Mouse (Mus musculus): Measurements from ENCODE around the gene Npat.
A peak's percentile ranks its signal among the peaks of the same experiment; 100 is the strongest.

Npat gene

DNA sequence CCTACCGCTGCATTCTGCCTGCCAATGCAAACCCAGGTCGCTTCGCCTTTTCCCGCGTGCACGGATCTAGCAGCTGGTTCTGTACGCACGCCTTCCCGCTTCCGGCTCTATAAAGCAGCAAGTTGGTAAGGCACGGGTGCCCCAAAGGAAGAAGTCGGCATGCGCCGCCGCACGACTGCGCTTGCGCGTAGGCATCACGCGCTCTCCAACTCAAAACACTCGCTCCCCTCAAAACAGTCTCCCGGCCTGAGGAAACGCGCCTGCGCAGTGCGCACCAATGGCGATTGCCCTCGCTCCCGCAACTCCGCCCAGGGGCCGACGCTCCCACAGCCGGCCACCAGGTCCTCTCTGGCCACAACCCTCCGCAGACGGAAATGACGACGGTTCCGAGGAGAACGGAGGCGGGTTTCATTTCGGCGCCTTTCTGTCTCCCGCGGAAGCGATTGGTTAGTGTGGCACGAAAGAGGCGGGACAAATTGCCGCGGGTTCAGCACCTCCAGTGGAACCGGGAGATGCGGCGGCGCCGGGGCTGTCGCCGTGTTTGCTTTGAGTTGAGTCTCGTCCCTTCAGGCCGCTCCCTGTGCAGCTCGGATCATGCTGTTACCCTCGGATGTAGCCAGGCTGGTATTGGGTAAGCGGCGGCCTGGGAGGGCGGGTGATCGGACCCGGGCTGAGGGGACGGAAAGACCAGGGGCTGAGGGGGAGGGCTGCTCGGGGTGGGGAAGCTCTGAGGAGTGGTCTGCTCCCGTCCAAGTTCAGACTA is at the start of gene Npat, which contains the start of gene Atm:
TSS of gene Npat (plus strand) at position 490 of the 763 bp plus-strand sequence.
TSS of gene Atm (minus strand) at position 183 of the 763 bp plus-strand sequence.
- DNase-seq (ENCODE audit: low spot score), result peak; percentile 94

DNA sequence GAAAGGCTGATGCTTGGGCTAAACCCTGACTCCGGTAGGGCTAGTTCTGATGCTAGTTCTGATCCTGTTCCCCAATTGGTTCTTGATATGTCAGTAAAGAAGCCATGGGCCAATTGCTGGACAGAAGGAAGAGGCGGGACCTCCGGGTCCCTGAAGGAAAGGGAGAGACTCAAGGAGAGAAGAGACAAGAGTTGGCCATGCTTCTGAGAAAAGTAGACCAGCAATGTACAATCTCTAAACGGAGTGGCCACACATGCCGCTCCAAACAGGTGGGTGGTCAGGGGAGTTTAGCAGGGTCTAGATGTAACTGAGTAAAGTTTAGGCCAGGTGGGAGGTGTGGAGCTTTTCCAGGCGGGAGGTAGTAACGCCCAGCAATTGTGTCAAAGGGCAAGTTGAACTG is 28.8 kb upstream of the Npat start:
- no peak for DNase-seq (ENCODE audit: low spot score)

DNA sequence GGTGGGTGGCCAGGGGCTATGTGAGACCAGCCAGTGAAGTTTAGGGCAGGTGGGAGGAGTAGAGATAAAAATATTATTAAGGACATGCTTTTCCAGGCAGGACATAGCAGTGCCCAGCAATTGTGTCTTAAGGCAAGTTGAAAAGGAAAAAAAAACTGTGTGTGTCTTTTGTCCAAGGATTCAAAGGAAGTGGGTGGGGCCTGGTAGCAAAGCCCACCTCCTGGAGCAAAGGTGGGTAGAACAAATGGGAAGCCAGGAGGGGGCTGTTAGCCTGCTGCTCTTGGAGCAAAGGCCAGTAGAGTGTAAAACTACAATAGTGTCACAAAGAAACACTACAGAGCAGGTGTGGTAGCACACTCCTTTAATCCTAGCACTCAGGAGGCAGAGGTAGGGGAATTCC is 22.8 kb upstream of the Npat start:
- DNase-seq (ENCODE audit: low spot score), result no peak

DNA sequence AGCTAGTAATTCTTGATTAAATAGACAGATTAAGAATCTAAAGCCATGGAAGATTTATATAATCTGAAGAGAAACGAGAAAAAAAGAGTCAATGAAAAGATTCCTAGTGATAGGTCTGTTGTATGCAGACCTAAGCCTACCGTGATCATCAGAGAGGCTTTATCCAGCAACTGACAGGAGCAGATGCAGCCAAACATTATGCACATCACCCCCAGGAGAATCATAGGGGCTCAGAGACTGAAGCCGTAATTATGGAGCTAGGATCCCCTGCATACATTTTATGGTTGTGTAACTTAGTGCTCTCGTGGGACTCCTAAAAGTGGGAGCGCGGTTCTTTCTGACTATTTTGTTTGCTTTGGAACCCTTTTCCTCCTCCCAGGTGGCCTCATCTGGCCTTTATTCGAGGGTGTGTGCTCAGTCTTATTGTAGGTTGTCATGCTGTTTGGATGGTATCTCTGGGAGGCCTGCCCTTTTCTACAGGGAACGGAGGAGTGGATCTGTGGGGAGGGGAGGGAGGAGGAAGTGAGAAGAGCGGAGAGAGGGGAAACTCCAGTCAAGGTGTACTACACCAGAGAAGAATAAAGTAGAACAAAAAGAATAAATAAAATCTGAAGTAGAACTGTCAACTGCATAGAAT is 19.4 kb upstream of the Npat start:
- DNase-seq (ENCODE audit: low spot score), result no peak

DNA sequence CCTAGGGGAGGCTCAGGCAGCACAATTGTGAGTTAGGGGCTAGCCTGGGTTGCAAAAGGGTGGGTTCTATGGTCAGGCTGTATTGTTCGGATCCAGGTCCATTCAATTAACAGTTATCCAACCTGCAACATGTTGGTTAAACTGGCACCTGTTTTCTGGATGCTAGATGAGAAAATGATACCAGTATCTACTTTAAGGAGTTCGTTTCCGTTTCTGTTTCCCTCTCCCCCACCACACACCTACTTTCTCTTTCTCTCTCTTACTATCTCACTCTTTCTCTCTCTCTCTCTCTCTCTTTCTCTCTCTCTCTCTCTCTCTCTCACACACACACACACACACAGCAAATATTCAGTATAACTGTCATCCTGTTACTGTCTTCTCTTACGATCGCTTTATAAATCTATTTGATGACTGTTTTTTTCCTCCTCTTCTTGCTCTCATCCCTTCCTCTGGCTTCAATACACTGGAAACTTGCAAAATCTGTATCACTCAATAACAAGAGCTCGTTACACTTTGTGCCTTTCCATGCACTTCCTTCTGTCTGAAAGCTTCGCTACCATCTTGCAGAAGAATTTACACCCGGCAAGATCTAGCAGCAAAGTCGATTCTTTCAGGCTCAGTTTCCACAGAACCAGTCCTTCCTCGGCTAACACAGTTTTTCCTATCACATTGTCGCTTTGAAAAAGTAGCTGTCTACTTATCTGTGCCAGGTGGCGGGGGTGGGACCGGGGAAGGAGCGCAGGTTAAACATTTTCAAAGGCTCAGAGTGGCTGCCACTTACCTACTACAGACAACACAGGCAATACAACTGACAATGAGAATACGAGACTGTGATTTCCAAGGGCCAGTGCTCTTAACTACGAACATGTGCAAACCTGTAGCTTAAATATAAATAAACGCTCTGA is 1.2 kb upstream of the Npat start:
- DNase-seq (ENCODE audit: low spot score), result no peak

DNA sequence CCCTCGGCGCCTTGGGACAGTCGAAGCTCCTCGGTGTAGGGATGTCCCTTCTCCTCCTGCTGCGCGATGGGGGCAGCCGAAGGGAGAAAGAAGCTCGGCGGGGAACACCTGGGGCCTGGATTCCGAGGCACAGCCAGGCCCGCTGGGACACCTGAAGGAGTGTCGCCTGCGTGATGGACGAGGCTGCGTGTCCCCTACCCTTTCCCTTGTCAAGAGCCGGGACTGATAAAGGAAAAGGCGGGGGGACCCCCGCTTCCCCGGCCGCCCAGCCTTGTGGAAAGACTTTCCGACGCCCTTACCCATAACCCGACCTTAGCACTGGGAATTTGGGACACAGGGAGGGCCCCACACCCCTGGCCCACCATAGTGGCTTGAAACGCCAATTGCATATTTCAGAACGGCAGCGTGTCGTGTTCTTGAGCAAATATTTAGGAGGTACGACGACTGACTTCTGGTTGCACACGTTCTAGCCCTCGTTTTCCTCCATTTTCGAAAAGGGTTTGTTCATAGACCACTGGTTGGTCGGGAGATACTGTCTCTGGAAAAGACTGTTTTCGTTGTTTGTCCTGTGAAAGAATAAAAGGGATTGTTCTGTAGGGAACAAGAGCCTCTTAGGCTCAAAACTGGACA is 604 bp downstream of the Npat start:
- DNase-seq (ENCODE audit: low spot score), result no peak

DNA sequence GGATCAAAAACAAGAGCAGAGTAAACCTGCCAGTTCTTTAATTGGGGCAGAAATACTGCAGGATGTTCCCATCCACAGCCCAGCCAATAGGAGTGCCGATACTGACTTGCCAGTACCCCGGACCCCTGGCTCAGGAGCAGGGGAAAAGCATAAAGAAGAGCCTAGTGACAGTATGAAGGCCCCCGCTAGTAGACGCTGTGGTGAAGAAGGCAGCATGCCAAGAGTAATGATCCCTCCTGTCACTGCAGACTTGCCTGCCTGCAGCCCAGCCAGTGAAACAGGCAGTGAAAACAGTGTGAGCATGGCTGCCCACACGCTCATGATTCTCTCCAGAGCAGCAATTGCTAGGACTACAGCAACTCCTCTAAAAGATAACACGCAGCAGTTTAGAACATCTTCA is 33.8 kb downstream of the Npat start:
- no peak for DNase-seq (ENCODE audit: low spot score)

DNA sequence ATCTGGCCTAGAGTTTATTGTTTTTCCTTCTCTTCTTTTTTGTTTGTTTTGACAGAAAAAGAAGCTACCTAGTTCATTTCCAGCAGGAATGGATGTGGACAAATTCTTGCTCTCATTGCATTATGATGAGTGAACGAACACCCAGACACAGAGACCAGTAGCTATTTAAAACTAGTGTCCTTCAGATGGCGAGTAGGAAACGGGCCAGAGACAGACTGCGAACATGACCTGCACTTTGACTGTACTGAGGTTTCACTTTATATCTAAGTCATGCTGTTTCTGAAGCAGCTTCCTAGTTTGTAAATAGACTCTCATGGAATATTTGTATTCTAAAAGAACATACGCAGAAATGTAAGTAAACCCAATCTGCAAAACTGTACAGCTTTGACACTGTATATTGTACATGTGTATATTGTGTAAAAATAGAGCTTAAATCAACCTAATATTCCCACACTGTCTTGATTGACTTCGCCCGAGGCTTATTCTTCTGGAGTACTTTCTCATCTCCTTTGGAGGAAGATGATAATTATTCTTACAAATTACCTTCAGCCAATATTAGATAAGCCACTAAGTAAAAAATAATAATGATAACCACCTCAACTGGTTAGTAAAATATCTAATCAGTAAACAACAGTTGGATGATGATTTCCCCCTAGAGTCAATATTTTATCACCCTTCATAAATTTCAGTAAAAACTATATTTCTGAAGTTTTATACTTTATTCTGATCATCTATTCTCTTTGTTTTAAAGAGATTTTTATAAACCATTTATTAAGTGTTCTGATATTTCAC is 35.9 kb downstream of the Npat start:
- no peak for DNase-seq (ENCODE audit: low spot score)

DNA sequence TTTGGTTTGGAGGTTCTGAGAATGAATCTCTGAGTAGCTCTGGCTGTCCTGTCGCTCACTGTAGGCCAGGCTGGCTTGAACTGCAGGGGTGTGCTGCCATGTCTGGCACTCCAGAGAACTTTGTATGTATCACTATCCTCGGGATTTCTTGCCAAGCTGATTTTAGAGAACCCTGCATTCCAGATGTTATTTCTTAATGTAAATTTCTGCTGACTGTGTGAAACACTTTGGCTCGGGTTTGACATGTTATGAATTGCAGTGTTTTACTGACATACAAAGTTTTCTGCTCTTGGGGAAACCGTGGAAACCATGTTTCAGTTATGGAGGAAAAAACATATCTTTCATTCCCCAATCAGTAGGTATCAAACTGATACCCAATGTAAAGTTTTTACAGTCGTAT is 38.9 kb downstream of the Npat start:
- no peak for DNase-seq (ENCODE audit: low spot score)

DNA sequence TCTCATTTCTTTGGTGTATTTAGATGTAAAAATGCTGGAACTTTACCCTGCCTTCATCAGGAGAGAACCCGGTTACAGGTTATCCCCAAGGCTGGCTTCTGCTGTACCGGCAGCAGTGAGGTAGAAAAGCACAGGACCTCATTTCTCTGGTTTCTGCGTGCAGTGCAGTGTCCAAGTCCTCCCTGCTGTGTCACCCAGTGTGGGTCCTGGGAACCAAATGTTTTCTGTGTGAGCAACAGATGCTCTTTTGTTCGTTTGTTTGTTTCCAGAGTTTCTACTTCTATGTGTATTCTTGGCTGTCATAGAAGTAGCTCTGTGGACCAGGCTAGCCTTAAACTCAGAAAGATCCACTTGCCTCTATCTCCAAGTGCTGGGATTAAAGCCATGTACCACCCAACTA is 45.0 kb downstream of the Npat start:
- DNase-seq (ENCODE audit: low spot score), result no peak

DNA sequence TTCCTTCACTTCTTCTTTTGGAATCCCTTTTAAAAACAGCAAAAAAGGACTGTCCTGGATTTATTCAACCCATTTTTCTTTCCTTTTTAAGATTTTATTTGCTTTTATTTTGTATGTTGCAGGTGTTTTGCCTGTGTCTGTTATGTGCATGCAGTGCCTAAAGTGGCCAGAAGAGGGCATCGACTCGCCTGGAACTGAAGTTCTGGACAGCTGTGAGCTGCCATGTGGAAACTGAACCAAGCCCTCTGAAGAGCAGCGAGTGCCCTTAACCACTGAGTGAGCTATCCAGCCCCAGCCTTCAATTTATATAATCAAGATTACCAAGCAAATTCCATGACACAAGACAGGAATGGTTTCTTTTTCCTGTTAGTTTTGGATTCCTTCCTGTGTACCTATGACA is 57.9 kb downstream of the Npat start:
- peak; percentile 18 for DNase-seq (ENCODE audit: low spot score)

DNA sequence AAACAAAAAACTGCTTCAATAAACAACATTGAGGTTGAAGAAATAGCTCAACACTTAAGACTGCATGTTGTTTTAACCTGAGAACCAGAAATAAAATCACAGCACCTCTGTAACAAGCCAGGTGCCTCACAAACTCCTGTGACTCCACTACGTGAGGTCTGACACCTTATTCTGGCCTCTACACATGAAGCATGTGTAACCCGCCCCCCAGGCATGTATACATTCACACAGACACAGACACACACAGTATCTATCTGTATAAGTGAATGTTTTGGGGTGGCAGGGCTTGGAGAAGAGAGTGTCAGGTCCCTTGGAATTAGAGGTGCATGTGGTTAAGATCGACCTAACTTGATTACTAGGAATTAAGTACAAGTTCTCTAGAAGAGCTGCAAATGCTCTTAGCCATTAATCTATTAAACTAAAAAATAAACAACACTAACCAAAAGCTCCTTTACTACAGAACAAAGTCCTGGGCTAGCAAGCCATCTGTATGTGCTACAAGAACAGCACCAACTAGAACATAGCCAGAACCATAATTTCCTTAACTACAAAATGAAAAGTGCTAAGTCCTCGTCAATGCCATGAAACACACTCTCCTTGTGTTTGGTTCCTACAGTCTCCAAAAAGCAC is 60.2 kb downstream of the Npat start:
- no peak for DNase-seq (ENCODE audit: low spot score)

DNA sequence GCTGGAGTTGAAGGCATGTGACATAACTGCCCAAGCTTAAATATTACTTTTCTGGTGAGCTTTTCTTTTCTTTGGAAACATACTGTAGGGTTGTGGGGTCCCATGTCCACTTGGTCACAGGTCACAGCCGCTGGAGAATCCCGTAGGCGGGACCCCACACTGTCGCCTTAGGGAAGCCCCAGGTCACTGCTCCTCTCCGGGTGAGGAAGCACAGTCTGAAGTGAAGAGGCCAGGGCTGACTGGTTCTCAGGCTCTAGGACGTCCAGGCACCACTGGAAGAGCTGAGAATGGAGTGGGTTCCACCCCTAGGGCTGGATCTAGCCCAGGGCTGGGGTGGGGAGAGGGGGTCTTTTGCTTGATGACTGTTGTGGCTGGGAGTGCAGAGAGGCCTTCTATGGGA is 61.8 kb downstream of the Npat start:
- no peak for DNase-seq (ENCODE audit: low spot score)

DNA sequence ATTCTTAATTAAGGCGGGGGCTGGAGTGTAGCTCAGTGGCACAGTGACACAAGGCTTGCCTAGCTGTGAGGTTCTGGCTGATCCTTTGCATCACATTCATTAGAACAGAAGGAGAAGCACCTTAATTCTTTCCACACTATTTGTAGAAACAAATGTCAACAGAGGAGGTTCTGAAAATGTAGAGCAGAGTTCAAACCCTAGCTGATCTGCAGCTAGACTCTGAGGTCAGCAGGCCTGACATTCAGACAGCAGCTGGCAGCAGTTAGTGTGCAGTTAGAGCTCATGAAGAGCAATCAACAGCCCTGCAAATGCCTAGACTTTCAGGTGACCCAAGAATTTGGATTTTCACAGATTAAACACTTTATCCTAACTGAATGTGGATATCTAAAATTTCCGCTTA is 64.7 kb downstream of the Npat start:
- DNase-seq (ENCODE audit: low spot score), result no peak

DNA sequence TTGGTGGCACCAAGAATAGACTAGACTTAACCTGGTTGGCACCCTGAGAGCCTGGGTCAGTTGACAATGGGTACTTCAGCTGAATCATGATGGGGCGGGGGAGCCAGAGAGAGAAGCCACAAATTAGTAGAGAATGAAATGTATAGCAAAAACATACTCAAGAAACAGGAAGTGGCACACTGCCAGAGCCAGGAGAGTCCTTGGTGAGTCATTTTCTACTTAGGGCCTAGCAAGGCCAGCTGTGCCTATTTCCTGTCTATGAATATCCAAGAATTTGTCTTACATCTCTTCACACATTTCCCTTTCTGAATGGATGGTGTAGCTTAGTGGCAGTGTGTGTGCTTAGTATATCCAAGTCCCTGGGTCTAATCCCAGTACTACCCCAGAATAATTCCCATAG is 66.5 kb downstream of the Npat start:
- DNase-seq (ENCODE audit: low spot score), result no peak

DNA sequence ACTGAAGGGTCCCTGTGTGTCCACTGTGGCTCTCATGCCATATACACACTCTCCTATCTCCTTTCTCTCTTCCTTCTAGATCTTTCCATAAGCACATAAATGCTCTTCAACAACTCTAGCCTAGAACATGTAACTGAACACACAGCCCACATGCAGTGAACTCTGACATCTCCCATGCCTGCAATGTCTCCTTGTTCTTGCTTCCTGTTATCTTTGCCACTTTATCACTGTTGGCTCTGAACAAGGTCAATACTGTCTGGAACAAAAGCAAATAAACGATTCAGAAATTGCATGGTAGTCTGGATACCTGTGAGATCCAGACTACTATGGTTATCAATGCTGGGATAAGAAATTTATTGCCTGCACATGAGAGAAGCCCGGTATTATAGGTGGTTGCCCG is 67.0 kb downstream of the Npat start:
- DNase-seq (ENCODE audit: low spot score), result no peak

DNA sequence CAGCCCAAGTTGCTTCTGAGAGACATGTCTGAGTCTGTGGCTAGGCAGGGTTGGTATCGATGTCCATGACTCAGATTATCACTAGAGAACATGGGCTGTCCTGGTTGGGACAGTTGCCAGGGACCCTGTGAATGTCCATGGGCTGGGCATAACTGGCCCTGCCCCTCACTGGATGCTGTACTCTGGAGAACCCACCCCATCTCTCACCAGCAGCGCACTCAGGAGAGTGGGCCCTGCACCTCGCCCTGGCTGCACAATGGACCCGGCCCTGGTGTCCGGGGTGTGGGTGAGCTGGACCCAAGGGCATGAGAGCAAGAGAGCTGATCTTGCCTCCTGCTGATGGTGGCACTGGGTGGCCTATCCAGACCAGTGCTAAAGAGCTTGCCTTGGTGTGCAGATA is 68.1 kb downstream of the Npat start:
- DNase-seq (ENCODE audit: low spot score), result no peak

DNA sequence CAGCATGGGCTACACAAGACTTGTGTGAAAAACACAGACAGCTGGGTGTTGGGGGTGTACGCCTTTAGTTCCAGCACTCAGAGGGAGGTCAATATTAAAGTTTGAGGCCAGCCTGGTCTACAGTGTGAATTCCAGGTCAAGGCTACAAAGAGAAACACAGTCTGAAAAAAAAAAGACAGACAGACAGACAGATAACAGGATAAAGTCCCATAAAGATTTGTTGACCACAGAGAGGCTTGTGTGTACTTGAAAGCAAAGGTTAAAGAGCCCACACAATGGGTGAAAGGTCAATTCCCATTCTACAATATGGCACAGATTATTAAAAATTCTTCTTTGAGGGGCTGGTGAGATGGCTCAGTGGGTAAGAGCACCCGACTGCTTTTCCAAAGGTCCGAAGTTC is 70.3 kb downstream of the Npat start:
- no peak for DNase-seq (ENCODE audit: low spot score)

DNA sequence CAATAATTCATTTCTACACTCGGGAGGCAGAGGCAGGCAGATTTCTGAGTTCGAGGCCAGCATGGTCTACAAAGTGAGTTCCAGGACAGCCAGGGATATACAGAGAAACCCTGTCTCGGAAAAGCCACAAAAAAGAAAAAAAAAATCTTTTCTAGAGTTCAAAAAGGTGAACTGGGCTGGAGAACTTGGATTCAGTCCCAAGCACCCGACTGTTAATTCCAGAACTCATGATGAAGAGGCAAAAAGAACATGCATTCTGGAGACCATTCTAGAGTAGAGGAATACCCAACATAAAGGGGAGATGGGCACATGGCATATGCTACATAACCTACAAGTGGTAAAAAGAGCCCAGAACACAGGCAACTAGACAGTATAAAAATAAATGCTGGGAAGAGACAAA is 71.0 kb downstream of the Npat start:
- DNase-seq (ENCODE audit: low spot score), result no peak

DNA sequence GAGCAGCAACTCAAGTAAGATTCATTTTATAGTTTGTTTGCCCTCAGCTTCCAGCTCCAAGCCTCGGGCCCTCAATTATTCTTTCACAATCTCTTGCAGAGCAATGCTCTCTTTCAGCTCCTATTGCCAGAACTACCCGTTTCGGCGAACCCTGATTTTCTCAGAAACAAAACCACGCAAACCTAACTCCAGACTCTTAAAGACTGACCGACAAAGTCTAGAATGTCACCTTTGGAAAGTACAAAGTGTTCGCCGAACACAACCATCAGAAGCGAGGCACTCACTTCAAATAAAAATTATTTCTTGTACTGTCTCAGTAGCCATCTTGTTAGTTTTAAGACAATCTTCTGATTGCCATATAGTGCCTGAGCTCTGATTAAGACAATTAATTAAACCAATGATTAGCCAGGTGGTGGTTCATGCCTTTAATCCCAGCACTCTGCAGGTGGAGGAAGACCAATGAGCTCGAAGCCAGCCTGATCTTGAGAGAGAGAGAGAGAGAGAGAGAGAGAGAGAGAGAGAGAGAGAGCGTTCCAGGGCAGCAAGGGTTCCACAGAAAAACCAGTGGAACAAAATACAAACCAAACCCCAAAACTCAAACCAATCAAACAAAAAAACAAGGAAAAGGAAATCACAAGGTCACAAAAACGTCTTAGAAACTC is 72.6 kb downstream of the Npat start:
- DNase-seq (ENCODE audit: low spot score), result no peak
